Mouse (Mus musculus) ES-Bruce4 (cell line): ENCODE data around the gene Mgat5.

ENCODE experiments used
- CTCF ChIP-seq: IDR thresholded peaks from one replicate; pipeline ENCODE4 v1.8.1; 2011; ENCODE audit warnings: low read depth, low read length
- EP300 ChIP-seq: IDR thresholded peaks from 2 replicates; pipeline ENCODE4 v1.6.1; 2011; ENCODE audit warnings: low read depth, low read length; ENCODE audit not compliant: insufficient read depth
- POLR2A ChIP-seq: IDR thresholded peaks from one replicate; pipeline ENCODE4 v1.8.1; 2011; ENCODE audit warnings: low read length; ENCODE audit not compliant: insufficient read depth

GRCm38 (mm10) chr1:127372096-127372495 lies 167.3 kb downstream of the Mgat5 start:
- TF ChIP-seq CTCF (no peak), EP300 (no peak), POLR2A (no peak)
